Mouse (Mus musculus): ENCODE data around the gene Olfr360.
"Not testable (repeated sequence)": the region's sequence is repeated elsewhere in the genome, so short reads cannot be mapped to it uniquely, and the experiment has no call there.

The Olfr360 gene

GRCm38 (mm10) chr2:37065446-37065845, at the start of gene Olfr360:
Olfr360 (plus strand) TSS chr2:37065746.
- no peak for DNase-seq (ENCODE audit: low spot score)

GRCm38 (mm10) chr2:37089190-37089589, 23.6 kb downstream of the Olfr360 start, which contains the start of gene Olfr361:
Olfr361 (minus strand) TSS chr2:37089290.
- DNase-seq (ENCODE audit: low spot score), result not testable (repeated sequence)

GRCm38 (mm10) chr2:37117810-37118209, 52.3 kb downstream of the Olfr360 start, which contains the start of gene Olfr362:
Olfr362 (minus strand) TSS chr2:37117910.
- DNase-seq (ENCODE audit: low spot score), result no peak

Data from testis, postnatal 14 days (tissue).